Mouse (Mus musculus) CD4-positive naive resting alpha-beta T cell, adult 76 days (primary cell): ENCODE measurements around the gene Fam24a. TPM values are rescaled to one million over a fixed set of nuclear protein-coding genes. Genes with fewer than 3 reads are reported as not detected.

Experiments used
- total RNA-seq: library from RNA; stranded (reverse); gene quantifications from one replicate; pipeline ENCODE4 v1.2.4, GENCODE M21; 2023

The Fam24a gene
- not detected for total RNA-seq

GRCm38 (mm10) chr7:131333564-131333963 lies at the start of gene Fam24a:
Gene Fam24a, plus strand, starts transcription at chr7:131333864.

GRCm38 (mm10) chr7:131322192-131322591 lies 11.5 kb upstream of the Fam24a start, which contains the start of gene Cuzd1:
Gene Cuzd1, minus strand, starts transcription at chr7:131322292.

GRCm38 (mm10) chr7:131329416-131329815 lies 4.2 kb upstream of the Fam24a start, which contains the start of gene Fam24b:
Gene Fam24b, minus strand, starts transcription at chr7:131329516.

GRCm38 (mm10) chr7:131362615-131363300 lies 29.1 kb downstream of the Fam24a start, which contains the start of gene 2310057M21Rik:
Gene 2310057M21Rik, minus strand, starts transcription at chr7:131362759.

GRCm38 (mm10) chr7:131370648-131371469 lies 37.2 kb downstream of the Fam24a start, which contains the start of gene Pstk:
Gene Pstk, plus strand, starts transcription at chr7:131371141.

Other genes starting within 250 kb of the Fam24a start
- gene 4933402N03Rik, start 187.6 kb upstream of the Fam24a start, total RNA-seq: not detected
- not detected for gene 5430419D17Rik, start 159.5 kb upstream of the Fam24a start, total RNA-seq
- not detected for gene Cuzd1, start 11.6 kb upstream of the Fam24a start, total RNA-seq
- gene Fam24b, start 4.3 kb upstream of the Fam24a start, total RNA-seq: not detected
- 13.1 TPM for gene 2310057M21Rik, start 28.9 kb downstream of the Fam24a start, total RNA-seq
- gene Pstk, start 37.3 kb downstream of the Fam24a start, total RNA-seq: 14.7 TPM
- gene Ikzf5, start 76.7 kb downstream of the Fam24a start, total RNA-seq: 83.1 TPM
- gene Acadsb, start 76.7 kb downstream of the Fam24a start, total RNA-seq: 12.2 TPM
- not detected for gene Hmx3, start 209.0 kb downstream of the Fam24a start, total RNA-seq
- gene Hmx2, start 214.9 kb downstream of the Fam24a start, total RNA-seq: not detected
- 58.1 TPM for gene Bub3, start 226.4 kb downstream of the Fam24a start, total RNA-seq